Mouse (Mus musculus) erythroblast, adult 5-6 weeks (primary cell): ENCODE data around the gene Gm21789. TPM values are rescaled to one million over a fixed set of nuclear protein-coding genes. Genes with fewer than 3 reads are reported as not detected.
"Not testable (repeated sequence)": the region's sequence is repeated elsewhere in the genome, so short reads cannot be mapped to it uniquely, and the experiment has no call there.

Experiments
- ATAC-seq: replicated peaks from 2 replicates; pipeline ENCODE4 v1.8.0; 2016; ENCODE audit warnings: moderate number of reproducible peaks, mild to moderate bottlenecking, moderate TSS enrichment, inconsistent platforms; ENCODE audit not compliant: poor library complexity, low FRiP score, severe bottlenecking
- total RNA-seq, 2 experiments: library from RNA; stranded (forward) in 1 of 2; stranded (reverse) in 1 of 2; fragments of 150-400 nt in 1 of 2; fragments of 200-764, 138-1000 nt in 1 of 2; gene quantifications; 2 replicates each; pipeline versions ENCODE4 v1.2.3 to v1.2.4; 2015 to 2017; ENCODE audit warnings: low replicate concordance in 2 of 2

The Gm21789 gene
- total RNA-seq (2015; ENCODE audit: low replicate concordance) = not detected in 2 replicates
- total RNA-seq (2017; ENCODE audit: low replicate concordance) = not detected in 2 replicates

DNA sequence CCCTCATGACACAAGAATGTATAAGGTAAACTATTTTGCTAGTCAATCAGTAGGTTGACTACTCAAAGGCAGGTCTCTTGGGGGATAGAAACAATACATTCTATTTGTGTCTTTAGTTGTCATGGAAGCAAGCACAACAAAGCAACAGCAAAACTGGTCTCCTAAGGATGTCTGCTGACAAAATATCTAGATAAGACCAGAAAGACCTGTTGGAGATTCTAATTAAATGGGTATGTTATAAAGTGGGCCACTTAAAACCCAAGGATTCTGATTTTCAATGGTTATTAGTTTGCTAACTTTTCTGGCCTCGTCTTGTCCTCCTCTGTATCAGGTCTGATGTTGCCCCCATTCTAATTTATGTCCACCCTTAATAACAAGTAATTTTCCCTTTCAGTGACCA, at the start of gene Gm21789:
Gene Gm21789, plus strand, starts transcription at position 301 of the 400 bp plus-strand sequence.
- not testable (repeated sequence) for ATAC-seq

DNA sequence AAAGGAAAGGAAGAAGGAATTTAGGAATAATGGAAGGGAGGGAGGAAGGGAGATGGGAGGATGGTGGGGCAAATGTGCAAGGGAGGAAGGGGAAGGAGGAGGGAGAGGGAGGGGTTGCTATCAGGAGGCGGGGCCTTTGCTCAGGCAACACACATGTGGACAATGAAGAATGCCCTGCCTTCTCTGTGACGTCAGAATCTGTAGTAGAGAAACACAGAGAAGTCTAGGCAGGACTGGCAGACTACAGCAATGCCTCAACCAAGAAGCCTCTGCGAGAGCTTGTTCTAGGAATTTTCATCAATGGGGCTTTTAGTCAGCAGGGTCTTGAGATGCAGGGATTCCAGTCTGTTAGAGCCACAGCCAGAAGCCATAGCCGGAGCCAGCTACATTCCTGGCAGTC, 47.2 kb upstream of the Gm21789 start, which contains the start of gene Btbd35f30:
Gene Btbd35f30, plus strand, starts transcription at position 301 of the 400 bp plus-strand sequence.
- ATAC-seq = not testable (repeated sequence)

DNA sequence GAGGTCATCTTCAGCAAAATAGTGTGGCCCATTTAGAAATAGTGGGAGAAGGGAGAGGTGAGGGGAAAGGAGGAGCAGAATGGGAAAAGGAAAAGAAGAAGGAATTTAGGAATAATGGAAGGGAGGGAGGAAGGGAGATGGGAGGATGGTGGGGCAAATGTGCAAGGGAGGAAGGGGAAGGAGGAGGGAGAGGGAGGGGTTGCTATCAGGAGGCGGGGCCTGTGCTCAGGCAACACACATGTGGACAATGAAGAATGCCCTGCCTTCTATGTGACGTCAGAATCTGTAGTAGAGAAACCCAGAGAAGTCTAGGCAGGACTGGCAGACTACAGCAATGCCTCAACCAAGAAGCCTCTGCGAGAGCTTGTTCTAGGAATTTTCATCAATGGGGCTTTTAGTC, 32.0 kb downstream of the Gm21789 start, which contains the start of gene Btbd35f5:
Gene Btbd35f5, plus strand, starts transcription at position 301 of the 400 bp plus-strand sequence.
- not testable (repeated sequence) for ATAC-seq

Other genes starting within 250 kb of the Gm21789 start
- gene Btbd35f21, start 215.7 kb upstream of the Gm21789 start, total RNA-seq (2015; ENCODE audit: low replicate concordance) = not detected in 2 replicates
- not detected in 2 replicates for gene Btbd35f21, start 215.7 kb upstream of the Gm21789 start, total RNA-seq (2017; ENCODE audit: low replicate concordance)
- not detected in 2 replicates for gene Btbd35f30, start 47.1 kb upstream of the Gm21789 start, total RNA-seq (2015; ENCODE audit: low replicate concordance)
- not detected in 2 replicates for gene Btbd35f30, start 47.1 kb upstream of the Gm21789 start, total RNA-seq (2017; ENCODE audit: low replicate concordance)
- not detected in 2 replicates for gene Btbd35f5, start 32.1 kb downstream of the Gm21789 start, total RNA-seq (2015; ENCODE audit: low replicate concordance)
- gene Btbd35f5, start 32.1 kb downstream of the Gm21789 start, total RNA-seq (2017; ENCODE audit: low replicate concordance) = not detected in 2 replicates